Mouse (Mus musculus) liver, embryonic 11.5 days (tissue): ENCODE data around the gene Prkca. TPM values are rescaled to one million over a fixed set of nuclear protein-coding genes. Genes with fewer than 3 reads are reported as not detected.

Source experiments
- ATAC-seq: fragments of 200-750 bp; cut with Nextera tagmentation; replicated peaks from 2 replicates; pipeline ENCODE4 v1.8.0; 2017; ENCODE audit warnings: moderate number of reproducible peaks, mild to moderate bottlenecking, moderate TSS enrichment, moderate library complexity; ENCODE audit not compliant: low FRiP score
- DNase-seq: peaks from one replicate; pipeline ENCODE4 v3.0.0-alpha.2; 2017; ENCODE audit warnings: low spot score
- H3K27ac ChIP-seq: fragments of 300-500 bp; sonication (generic); 2 replicates; pipeline ENCODE4 v1.5.1; 2014; ENCODE audit warnings: mild to moderate bottlenecking, low read depth, low read length, control low read depth
- H3K27me3 ChIP-seq: fragments of 300-500 bp; sonication (generic); replicated peaks from 2 replicates; pipeline ENCODE4 v1.6.1; 2014; ENCODE audit warnings: low read length, mixed read lengths; ENCODE audit not compliant: control insufficient read depth, insufficient read depth
- H3K36me3 ChIP-seq: fragments of 300-500 bp; sonication (generic); 2 replicates; pipeline ENCODE4 v1.6.1; 2014; ENCODE audit warnings: mild to moderate bottlenecking, low read length, moderate library complexity, mixed read lengths; ENCODE audit not compliant: control insufficient read depth, insufficient read depth
- H3K4me1 ChIP-seq: fragments of 300-500 bp; sonication (generic); replicated peaks from 2 replicates; pipeline ENCODE4 v1.6.1; 2014; ENCODE audit warnings: low read length, mixed read lengths; ENCODE audit not compliant: control insufficient read depth, insufficient read depth
- H3K4me2 ChIP-seq: fragments of 300-500 bp; sonication (generic); 2 replicates; pipeline ENCODE4 v1.6.1; 2014; ENCODE audit warnings: mild to moderate bottlenecking, control low read depth, moderate library complexity
- H3K4me3 ChIP-seq: fragments of 300-500 bp; sonication (generic); 2 replicates; pipeline ENCODE4 v1.5.1; 2014; ENCODE audit warnings: low read depth, low read length, control low read depth
- H3K9ac ChIP-seq: fragments of 300-500 bp; sonication (generic); 2 replicates; pipeline ENCODE4 v1.6.1; 2014; ENCODE audit warnings: low read depth, low read length, control low read depth
- H3K9me3 ChIP-seq: fragments of 300-500 bp; sonication (generic); 2 replicates; pipeline ENCODE4 v1.6.1; 2016; ENCODE audit warnings: low read length, inconsistent platforms, mixed read lengths; ENCODE audit not compliant: control insufficient read depth
- WGBS: fragments of 180-500 bp; shearing (Covaris S2); extraction: QIAGEN DNeasy Blood & Tissue Kit; methylation state at CpG from one replicate; pipeline ENCODE4 v1.1.7; 2014; 5-methylcytosine and 5-hydroxymethylcytosine counted together
- polyA plus RNA-seq: library from polyadenylated mRNA; unstranded; fragments of >200 nt; fragmentation: Nextera tagmentation; extraction: Ambion mirVana; gene quantifications from 2 replicates; pipeline ENCODE4 v1.2.1, GENCODE M21; 2014

The Prkca gene
- polyA plus RNA-seq, 1 experiment from 2014 or later, result 12.4 TPM

DNA sequence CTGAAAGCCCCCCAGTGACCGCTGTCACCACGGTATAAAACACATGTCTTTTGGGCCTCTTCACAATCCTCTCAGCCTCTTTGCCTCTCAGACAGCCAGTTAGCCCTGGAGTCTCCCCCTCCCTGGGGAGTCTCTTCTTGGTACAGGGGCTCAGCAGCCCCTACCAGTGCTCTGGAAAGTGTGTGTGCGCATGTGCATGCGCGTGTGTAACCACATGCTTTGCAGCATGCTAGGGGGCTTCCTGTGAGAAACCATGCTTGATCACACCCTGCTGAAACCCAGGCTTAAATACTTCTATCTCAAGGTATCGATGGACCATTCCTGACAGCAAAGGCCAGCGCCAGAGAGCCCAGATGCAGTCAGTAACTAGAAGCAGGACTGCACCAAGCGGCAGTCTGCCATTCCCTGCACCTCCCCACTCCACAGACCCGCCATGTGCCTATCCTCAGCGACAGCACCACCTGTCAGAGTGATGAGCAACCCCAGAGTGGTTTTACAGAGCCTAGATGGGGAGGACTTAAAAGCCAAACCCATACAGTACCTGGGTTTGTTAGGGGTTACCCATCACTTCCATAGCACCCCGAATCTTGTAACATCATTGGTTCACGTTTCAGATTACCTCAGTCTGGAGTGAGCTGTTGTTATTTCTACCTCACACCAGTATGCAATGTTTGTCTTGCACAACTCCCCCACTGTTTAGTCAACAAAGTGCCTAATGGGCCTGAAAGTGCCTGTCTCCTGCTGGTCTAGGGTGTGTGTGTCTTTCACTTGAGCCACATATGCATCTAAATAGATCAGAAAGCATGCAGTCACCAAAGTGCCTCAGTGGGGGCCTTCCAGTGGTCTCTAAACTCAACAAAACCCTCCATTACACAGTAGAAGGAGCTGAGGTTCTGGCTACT, 75.1 kb downstream of the Prkca start:
- no peaks in the 10 kb centered on the region for H3K27me3 ChIP-seq
- no peak overlapping the region for H3K4me3 ChIP-seq
- H3K36me3 ChIP-seq, result no peaks in the 10 kb centered on the region
- DNase-seq (no peak), ATAC-seq (no peak)
- peak overlapping the region; percentile 32 for H3K27ac ChIP-seq
- 69% methylated on average over 12 of the region's 12 CpGs for WGBS
- no peaks in the 10 kb centered on the region for H3K9me3 ChIP-seq
- peaks cover 5% of the 10 kb centered on the region for H3K4me1 ChIP-seq
- no peak overlapping the region for H3K4me2 ChIP-seq
- no peak overlapping the region for H3K9ac ChIP-seq

DNA sequence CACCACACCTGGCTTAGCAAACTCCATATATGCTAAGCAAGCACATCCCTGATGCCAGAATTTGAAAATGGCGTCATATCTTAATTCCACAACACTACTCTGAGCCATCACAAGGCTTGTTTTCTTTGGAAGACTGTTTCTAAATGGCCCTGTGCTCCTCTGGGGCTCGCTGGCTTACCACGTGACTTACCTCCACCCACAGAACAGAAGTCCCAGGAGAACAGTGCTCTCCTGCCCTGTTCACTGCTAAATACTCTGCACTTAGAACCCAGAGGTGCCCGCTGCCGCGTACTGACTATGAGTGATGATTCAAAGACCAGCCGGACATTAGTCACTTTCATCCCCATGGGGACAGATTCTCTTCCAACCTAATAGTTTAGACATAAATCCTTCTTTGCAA, 75.9 kb downstream of the Prkca start:
- Histone ChIP-seq H3K9me3 (no peaks in the 10 kb centered on the region), H3K4me2 (no peak overlapping the region), H3K4me1 (peaks cover 10% of the 10 kb centered on the region), H3K4me3 (no peak overlapping the region), H3K9ac (no peak overlapping the region), H3K27me3 (no peaks in the 10 kb centered on the region), H3K36me3 (no peaks in the 10 kb centered on the region), H3K27ac (no peak overlapping the region)
- no peak for ATAC-seq
- 73% methylated on average over 7 of the region's 7 CpGs for WGBS
- DNase-seq, result no peak

DNA sequence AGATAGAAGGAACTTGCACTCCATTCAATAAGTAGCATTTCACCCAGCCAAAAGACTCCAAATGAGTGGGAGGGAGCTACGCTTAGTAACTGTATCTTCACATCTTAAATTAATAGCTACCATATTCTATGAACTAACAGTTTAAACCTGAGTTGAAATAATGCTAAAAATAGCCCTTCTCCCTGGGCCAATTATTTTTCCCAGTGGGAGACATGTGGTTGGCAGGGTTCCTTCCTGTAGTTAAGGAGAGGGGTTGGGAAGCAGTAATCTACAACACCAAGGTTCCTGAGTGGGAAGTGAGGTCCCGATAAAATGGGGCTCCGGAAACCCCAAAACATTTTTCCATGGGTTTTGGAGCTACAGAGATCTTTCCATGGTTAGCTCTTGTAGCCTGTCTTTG, 76.7 kb downstream of the Prkca start:
- no peaks in the 10 kb centered on the region for H3K27me3 ChIP-seq
- no peak overlapping the region for H3K9ac ChIP-seq
- 57% methylated on average over 3 of the region's 3 CpGs for WGBS
- H3K36me3 ChIP-seq, result no peaks in the 10 kb centered on the region
- DNase-seq (no peak), ATAC-seq (no peak)
- no peaks in the 10 kb centered on the region for H3K9me3 ChIP-seq
- H3K27ac ChIP-seq, result no peak overlapping the region
- H3K4me3 ChIP-seq, result no peak overlapping the region
- H3K4me2 ChIP-seq, result no peak overlapping the region
- peaks cover 10% of the 10 kb centered on the region for H3K4me1 ChIP-seq

DNA sequence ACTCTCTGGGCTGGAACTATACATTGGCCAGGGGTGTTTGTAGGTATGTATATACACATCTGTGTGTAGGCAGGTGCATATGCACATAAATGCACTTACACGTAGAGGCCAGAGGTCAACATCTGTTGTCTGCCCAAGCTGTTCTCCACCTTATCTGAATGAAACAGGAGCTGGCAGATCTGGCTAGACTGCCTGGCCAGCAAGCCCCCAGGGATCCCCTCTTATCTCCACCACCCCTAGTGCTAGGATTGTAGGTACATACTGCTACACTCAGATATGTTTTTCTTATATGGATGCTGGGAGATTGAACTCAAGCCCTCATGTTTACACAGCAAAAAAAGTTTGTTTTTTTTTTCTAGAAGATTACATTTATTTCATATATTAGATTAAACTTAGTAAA, 79.9 kb downstream of the Prkca start:
- Histone ChIP-seq H3K9me3 (no peaks in the 10 kb centered on the region), H3K4me1 (peaks cover 10% of the 10 kb centered on the region), H3K4me3 (no peak overlapping the region), H3K36me3 (no peaks in the 10 kb centered on the region), H3K4me2 (no peak overlapping the region), H3K27me3 (no peaks in the 10 kb centered on the region), H3K27ac (no peak overlapping the region), H3K9ac (no peak overlapping the region)
- WGBS, result 29% methylated on average over 1 of the region's 1 CpGs
- ATAC-seq, result peak; percentile 93
- DNase-seq, result no peak

DNA sequence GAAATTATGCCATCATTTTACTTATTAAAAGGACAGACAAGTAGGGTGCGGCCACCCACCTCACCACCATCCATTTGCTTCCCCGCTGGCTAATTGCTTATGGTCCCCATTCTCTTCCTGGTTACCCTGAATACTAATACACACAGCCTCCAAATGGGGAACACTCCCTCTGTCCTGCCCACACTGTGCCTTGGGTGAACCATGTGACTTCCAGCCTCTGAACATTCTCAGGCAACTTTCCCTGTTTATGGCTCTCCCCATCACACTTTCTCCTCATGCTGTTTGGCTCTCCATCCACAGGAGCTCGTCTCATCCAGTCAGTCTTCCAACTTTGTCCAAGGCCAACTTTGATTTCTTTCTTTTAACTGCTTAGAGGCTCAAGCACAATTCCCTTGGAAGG, 80.3 kb downstream of the Prkca start:
- DNase-seq (no peak), ATAC-seq (peak; percentile 44; the same call in 1 of the 2 replicates)
- Histone ChIP-seq H3K4me3 (no peak overlapping the region), H3K9ac (no peak overlapping the region), H3K27ac (no peak overlapping the region), H3K27me3 (no peaks in the 10 kb centered on the region), H3K36me3 (no peaks in the 10 kb centered on the region), H3K4me2 (no peak overlapping the region), H3K9me3 (no peaks in the 10 kb centered on the region), H3K4me1 (peaks cover 10% of the 10 kb centered on the region)
- 75% methylated on average over 3 of the region's 3 CpGs for WGBS

DNA sequence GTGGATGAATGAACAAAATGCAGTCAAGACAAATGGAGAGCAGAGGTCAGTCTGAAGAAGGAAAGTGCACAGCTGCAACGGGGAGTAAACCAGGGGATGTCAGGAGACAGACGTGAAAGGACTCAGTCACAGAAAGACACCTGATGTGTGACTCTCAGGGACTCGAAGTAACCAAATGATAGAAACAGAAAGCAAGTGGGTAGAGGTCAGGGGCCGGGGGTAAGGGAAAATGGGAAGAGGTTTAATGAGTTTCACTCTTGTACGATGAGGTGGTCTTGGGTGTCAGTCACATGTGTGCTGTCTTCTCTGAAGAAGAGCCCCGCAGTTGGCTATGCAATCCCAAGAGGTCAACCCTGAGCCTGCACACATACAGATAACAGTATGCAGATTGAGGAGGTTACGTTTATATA, 82.0 kb downstream of the Prkca start:
- Histone ChIP-seq H3K4me2 (peak overlapping the region; percentile 10; the same call in 1 of the 2 replicates), H3K4me1 (peaks cover 10% of the 10 kb centered on the region), H3K9ac (no peak overlapping the region), H3K36me3 (no peaks in the 10 kb centered on the region), H3K27me3 (no peaks in the 10 kb centered on the region), H3K4me3 (no peak overlapping the region), H3K27ac (no peak overlapping the region), H3K9me3 (no peaks in the 10 kb centered on the region)
- ATAC-seq, result peak; percentile 57; the same call in 1 of the 2 replicates
- 42% methylated on average over 7 of the region's 7 CpGs for WGBS
- no peak for DNase-seq

DNA sequence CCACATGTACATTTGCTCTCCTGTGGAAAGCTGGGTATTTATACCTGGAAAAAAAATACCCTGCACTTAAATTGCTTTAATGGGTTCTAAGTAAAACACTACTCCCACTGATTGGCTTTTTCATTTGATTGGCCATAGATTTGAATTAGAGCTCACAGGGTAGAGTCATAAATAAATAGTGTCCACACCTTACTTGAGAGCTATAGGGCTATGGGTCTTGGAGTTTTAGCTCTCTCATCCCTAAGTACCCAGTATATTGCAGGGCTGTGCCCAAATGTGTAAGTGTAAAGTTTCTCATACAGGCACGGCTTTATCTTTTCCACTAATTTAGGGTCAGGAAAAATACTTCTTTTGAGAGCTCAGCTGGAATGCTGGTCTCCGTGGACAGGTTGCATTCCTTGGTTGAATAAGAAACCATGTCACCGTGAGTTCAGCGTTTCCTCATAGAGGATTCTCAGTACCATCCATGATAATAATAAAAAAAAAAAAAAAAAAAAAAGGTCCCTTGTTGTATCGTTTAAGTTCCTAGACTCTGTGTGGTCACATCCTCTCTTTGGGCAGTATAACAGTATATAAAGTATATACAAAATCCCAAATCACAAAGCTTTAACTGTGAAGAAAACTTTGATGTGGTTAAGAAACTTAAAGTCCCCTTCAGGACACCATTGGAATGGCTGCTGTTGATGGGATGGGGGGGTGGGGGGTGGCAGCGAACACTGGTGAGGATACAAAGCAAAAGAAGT, 82.8 kb downstream of the Prkca start:
- 81% methylated on average over 6 of the region's 6 CpGs for WGBS
- H3K36me3 ChIP-seq, result no peaks in the 10 kb centered on the region
- H3K27ac ChIP-seq, result no peak overlapping the region
- H3K4me2 ChIP-seq, result no peak overlapping the region
- peaks cover 10% of the 10 kb centered on the region for H3K4me1 ChIP-seq
- no peaks in the 10 kb centered on the region for H3K27me3 ChIP-seq
- H3K9me3 ChIP-seq, result no peaks in the 10 kb centered on the region
- no peak overlapping the region for H3K9ac ChIP-seq
- no peak overlapping the region for H3K4me3 ChIP-seq
- ATAC-seq (no peak), DNase-seq (no peak)

DNA sequence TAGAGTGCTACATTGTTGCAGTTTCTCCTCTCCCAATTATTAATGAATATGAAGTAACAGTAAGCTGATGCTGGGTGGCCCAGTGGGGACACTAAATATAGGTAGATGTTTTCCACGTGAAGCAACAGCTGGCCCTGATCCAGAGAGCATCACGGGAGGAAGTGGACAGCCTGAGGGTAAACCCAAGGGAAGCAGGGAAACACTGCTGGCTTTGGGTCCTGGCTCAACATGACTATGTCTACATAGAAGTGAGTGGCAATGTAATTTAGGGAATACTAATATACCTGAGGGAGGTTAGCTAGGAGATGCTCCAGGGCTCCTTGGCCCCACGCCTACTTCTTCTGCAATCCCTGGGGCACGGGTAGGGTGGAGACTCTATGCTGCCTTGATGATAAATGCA, 84.3 kb downstream of the Prkca start:
- Histone ChIP-seq H3K36me3 (no peaks in the 10 kb centered on the region), H3K27me3 (no peaks in the 10 kb centered on the region), H3K4me3 (no peak overlapping the region), H3K9me3 (no peaks in the 10 kb centered on the region), H3K27ac (no peak overlapping the region), H3K4me2 (no peak overlapping the region), H3K9ac (no peak overlapping the region), H3K4me1 (peaks cover 10% of the 10 kb centered on the region)
- 68% methylated on average over 4 of the region's 4 CpGs for WGBS
- DNase-seq (no peak), ATAC-seq (no peak)
